Comparison of ENCODE assay signal across 9 mouse cellular contexts in genomic region chr10:61285271-61285670, GRCm38 (mm10). TPM values are rescaled to one million over a fixed set of nuclear protein-coding genes. Genes with fewer than 3 reads are reported as not detected.
DNase-seq lines count a peak whose midpoint lies in the region; ATAC-seq lines count a peak whose summit lies in the region.
"Had no signal": no experiment of that assay in that cellular context is flagged by ENCODE, and none has a peak within 500 bp of the region (broad histone marks: within the 10 kb centered on the region; RNA-seq: fewer than 3 reads in every experiment).

No protein-coding gene starts in this region.

- no peaks in the 10 kb centered on the region for H3K36me3 ChIP-seq in forebrain, embryonic 12.5 days (replicated peaks)
- H3K36me3 ChIP-seq: limb, embryonic 13.5 days had no signal

- H3K27me3 ChIP-seq in forebrain, embryonic 12.5 days = no peaks in the 10 kb centered on the region
- H3K27me3 ChIP-seq: limb, embryonic 13.5 days had no signal

- H3K9me3 ChIP-seq in forebrain, embryonic 12.5 days = no peaks in the 10 kb centered on the region
- H3K9me3 ChIP-seq: limb, embryonic 13.5 days had no signal

- peak; percentile 16 to 48 for DNase-seq in adrenal gland, adult (ENCODE audit: inconsistent age in 2 of 2, low spot score in 1 of 2)
- no peak for DNase-seq in adrenal gland, adult 18-20 months (ENCODE audit: low spot score in 2 of 2)
- peak; percentile 25 to 42 for DNase-seq in adrenal gland, postnatal 36 days
- peak; percentile 39 to 70 for DNase-seq in gastrocnemius, postnatal 4 days (ENCODE audit: low spot score in 2 of 2)
- peak; percentile 56 to 70 for DNase-seq in kidney, postnatal 4 days
- DNase-seq in T-cell, adult 2 months (ENCODE audit: low spot score) = no peak

- H3K9ac ChIP-seq in forebrain, embryonic 12.5 days = no peak overlapping the region
- H3K9ac ChIP-seq: limb, embryonic 13.5 days had no signal

- no peaks in the 10 kb centered on the region for H3K4me1 ChIP-seq in forebrain, embryonic 12.5 days

- no peak for ATAC-seq in forebrain, embryonic 12.5 days (ENCODE audit: low FRiP score)
- ATAC-seq in megakaryocyte-erythroid progenitor cell, adult 5-6 weeks (replicated peaks; ENCODE audit: low FRiP score, low TSS enrichment, poor library complexity, severe bottlenecking) = no peak

- H3K4me2 ChIP-seq in forebrain, embryonic 12.5 days = no peak overlapping the region
- H3K4me2 ChIP-seq: limb, embryonic 13.5 days had no signal

- 87% methylated on average over 11 of the region's 11 CpGs for WGBS in forebrain, embryonic 12.5 days

- no peak overlapping the region for H3K4me3 ChIP-seq in forebrain, embryonic 12.5 days (replicated peaks)
- H3K4me3 ChIP-seq: limb, embryonic 13.5 days had no signal

- H3K27ac ChIP-seq in forebrain, embryonic 12.5 days = no peak overlapping the region
- H3K27ac ChIP-seq: limb, embryonic 13.5 days had no signal

RNA-seq across cellular contexts. Expression of gene Adamts14, which starts 12.0 kb away (rescaled TPM):
- 1 to 10 TPM; 1.9 to 2.3 TPM for total RNA-seq in adrenal gland, adult 18-20 months (2021)
- total RNA-seq in adrenal gland, postnatal 36 days (2021) = 1 to 10 TPM; 2.1 to 3.9 TPM
- total RNA-seq in gastrocnemius, postnatal 4 days (2021) = 10 to 100 TPM; 15.8 to 17.4 TPM
- 0.36 and 0.45 TPM in 2 replicates for polyA plus RNA-seq in forebrain, embryonic 12.5 days (2016; fragmentation: Nextera tagmentation; extraction: Ambion mirVana)
- 2.0 TPM in 1 of 2 replicates, not detected in the other for total RNA-seq in megakaryocyte-erythroid progenitor cell, adult 5-6 weeks (2014; fragmentation: Nextera tagmentation)
- total RNA-seq in megakaryocyte-erythroid progenitor cell, adult 5-6 weeks (2017) = 1.6 TPM in 1 of 2 replicates, not detected in the other

RNA-seq across cellular contexts. Expression of gene Prf1, which starts 12.4 kb away (rescaled TPM):
- under 1 TPM; 0.30 to 0.67 TPM for total RNA-seq in adrenal gland, adult 18-20 months (2021)
- under 1 TPM in 1 of 2 experiments, not detected in 1; 0.26 TPM for total RNA-seq in adrenal gland, postnatal 36 days (2021)
- not detected for total RNA-seq in gastrocnemius, postnatal 4 days (2021)
- not detected in 2 replicates for polyA plus RNA-seq in forebrain, embryonic 12.5 days (2016; fragmentation: Nextera tagmentation; extraction: Ambion mirVana)
- total RNA-seq in megakaryocyte-erythroid progenitor cell, adult 5-6 weeks (2014; fragmentation: Nextera tagmentation) = 0.42 TPM in 1 of 2 replicates, not detected in the other
- total RNA-seq in megakaryocyte-erythroid progenitor cell, adult 5-6 weeks (2017) = 2.2 TPM in 1 of 2 replicates, not detected in the other

Comparison
In these comparisons a context has a peak if more than half of its experiments do, and no peak if none do; other contexts are left out.
1. DNase-seq: peak in adrenal gland, adult (2 of 2), adrenal gland, postnatal 36 days (2 of 2), gastrocnemius, postnatal 4 days (2 of 2) and kidney, postnatal 4 days (2 of 2); none in adrenal gland, adult 18-20 months (0 of 2) and T-cell, adult 2 months (single experiment).